Mouse (Mus musculus): ENCODE measurements around the gene Cdkl2.

Gene Cdkl2

DNA sequence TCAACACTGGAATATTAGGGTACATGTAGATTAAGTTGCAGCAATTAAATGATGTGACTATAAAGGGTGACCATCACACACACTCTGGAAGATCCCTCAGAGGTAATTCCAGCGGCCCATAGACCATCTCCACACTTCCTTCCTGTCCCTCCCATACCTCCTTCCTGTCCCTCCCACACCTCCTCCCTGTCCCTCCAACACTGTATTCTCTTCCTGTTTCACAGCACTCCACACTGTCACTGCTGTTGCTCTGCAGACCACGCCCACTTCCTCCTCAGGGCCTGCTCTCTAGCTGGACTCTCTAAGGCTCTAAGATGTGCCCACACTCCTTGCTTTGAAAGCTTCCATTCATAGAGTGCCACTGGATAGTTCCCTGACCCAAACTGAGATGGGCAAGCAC is 42.9 kb downstream of the Cdkl2 start:
- in situ Hi-C loops (cut with MboI; ENCODE audit: unreplicated experiment in 2 of 2): loop anchor here (10.0 to 25.0 kb wide), 5 partner anchors 114 to 1338 kb away; no protein-coding TSS in a partner anchor

DNA sequence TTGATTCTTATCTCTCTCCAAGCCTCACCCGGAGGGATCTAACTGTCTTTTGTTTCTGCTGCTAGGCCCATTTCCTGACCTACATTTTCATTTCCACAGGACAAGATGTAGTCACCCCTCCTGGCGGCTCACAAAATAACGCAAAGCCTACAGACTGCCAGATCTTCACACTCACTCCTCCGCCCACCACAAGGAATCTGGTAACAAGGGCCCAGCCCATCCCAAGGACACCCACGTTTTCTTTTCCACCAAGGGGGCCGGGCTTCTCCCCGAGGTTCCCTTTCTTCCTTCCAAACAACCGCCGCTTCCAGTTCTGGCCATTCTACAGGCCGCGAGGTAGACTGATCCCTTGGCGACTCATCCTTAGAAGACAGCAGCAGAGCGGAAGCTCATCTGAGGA is 49.1 kb downstream of the Cdkl2 start:
- in situ Hi-C loops (cut with MboI; ENCODE audit: unreplicated experiment in 2 of 2): loop anchor here in 1 of 2 experiments (5.0 to 25.0 kb wide), 2 partner anchors 37 to 1632 kb away; partner anchors contain the start of genes Ankrd17 and Gm9958

DNA sequence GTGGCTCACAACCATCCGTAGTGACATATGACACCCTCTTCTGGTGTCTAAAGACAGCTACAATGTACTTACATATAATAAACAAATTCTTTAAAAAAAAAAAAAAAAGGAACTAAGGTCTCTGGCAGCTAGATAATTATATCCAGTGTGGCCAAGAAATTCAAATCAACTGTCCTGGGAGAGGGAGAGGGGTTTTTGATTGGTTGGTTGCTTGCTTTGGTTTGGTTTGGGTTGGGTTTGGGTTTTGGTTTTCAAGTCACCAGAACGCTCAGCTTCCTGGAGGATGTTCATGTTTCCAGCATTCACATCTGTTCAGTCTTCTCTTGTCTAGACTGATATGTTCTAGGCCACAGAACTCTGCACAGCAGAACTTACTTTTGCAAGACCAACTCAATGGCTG is 50.6 kb downstream of the Cdkl2 start:
- in situ Hi-C loops (cut with MboI; ENCODE audit: unreplicated experiment in 2 of 2): loop anchor here in 1 of 2 experiments (5.0 to 25.0 kb wide), 2 partner anchors 36 to 1631 kb away; partner anchors contain the start of genes Ankrd17 and Gm9958

DNA sequence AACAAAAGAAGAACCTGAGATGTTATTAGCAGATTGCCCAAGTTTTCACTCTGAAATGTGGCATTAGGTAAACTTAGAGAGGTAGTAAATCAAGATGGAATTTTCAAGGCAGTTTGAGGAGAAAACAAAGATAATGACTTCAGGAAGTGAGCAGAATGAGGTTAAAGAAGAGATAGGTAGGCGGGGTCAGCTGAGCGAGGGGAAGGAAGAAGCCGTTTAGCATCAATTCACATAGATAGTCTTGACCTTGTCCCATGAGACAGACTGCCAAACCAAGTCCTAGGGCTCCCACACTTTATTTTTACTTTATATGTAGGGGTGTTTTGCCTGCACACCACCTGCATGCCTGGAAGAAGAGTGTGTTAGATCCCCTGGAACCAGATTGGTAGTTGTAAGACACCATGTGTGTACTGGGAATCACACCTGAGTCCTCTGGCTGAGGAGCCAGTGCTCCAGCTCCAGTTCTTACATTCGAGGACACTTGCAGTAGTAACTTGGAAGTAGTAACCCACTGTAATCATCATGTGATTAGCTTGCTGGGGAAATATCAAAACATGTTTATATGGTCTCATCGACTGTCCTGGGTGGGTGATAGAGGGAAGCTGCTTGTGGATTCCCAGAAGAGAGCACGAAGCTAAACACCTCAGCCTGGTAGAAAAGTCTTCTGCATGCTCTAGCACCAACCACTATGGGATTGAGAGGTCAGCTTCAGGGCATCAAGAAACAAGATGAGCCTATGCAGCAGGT is 52.3 kb downstream of the Cdkl2 start:
- in situ Hi-C loops (cut with MboI; ENCODE audit: unreplicated experiment in 2 of 2): loop anchor here in 1 of 2 experiments (5.0 to 25.0 kb wide), 2 partner anchors 34 to 1629 kb away; partner anchors contain the start of genes Ankrd17 and Gm9958

DNA sequence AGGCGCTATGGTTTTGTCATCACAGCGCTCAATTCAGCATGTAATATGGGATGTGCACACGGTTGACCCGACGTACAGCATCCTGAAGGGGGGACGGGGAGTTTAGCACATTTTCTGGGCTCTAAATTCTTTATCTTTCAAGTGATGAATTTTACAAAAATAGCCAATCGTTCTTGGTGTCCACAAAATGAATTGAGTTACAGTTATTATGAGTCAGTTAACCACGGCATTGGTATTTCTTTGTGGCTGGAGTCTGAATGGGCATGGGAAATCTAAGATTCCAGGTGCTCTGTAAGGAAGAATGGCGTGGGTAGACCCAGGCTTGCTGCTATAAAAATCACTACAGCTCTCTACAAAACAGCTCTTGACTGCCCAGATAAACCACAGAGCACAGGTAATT is 54.4 kb downstream of the Cdkl2 start:
- in situ Hi-C loops (cut with MboI; ENCODE audit: unreplicated experiment in 2 of 2): loop anchor here in 1 of 2 experiments (25.0 kb wide), 1 partner anchor 1627 kb away; the partner anchor contains the start of genes Ankrd17 and Gm9958

DNA sequence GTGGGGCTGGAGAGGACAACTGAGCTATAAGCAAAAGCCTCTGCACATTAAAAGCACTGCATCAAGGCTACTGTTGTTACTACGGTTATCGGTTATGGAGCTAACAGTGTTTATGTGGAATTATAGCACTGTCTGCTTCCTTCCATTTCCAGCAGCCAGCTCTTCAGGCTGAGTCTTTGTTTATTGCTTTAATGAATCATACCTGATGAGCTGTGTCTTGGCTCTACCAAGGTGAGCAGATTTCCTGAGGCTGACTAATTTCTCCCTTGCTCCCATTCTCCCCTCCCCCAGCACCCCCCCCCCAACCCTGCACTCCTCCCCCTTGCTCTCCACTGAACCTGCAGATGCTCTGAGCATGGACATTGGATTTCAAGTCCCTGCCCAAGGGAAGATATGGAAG is 55.9 kb downstream of the Cdkl2 start:
- in situ Hi-C loops (cut with MboI; ENCODE audit: unreplicated experiment in 2 of 2): loop anchor here in 1 of 2 experiments (25.0 kb wide), 1 partner anchor 1625 kb away; the partner anchor contains the start of genes Ankrd17 and Gm9958

DNA sequence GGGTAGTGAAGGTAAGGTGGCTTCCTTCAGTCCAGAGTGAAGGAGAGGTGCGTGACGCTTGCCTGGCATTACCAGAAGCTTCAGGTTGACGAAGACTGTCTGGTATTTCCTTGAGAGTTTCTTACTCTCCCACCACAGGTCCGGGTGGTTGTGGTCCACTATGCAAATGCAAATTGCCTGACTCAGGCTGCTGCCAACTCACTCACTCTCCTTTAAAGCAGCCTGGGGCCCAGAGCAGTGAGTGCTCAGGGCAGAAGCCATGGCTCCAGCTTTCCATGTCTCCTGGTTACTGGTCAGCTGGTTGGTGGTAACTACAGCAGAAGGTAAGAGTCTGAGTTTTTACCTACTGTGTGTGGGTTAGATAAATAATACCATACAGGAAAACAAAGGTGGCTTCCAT is 56.4 kb downstream of the Cdkl2 start, which contains the start of gene Odaph:
Gene Odaph (plus strand): TSS at position 240 of the 400 bp plus-strand sequence.
- in situ Hi-C loops (cut with MboI; ENCODE audit: unreplicated experiment in 2 of 2): loop anchor here in 1 of 2 experiments (25.0 kb wide), 1 partner anchor 1625 kb away; the partner anchor contains the start of genes Ankrd17 and Gm9958

DNA sequence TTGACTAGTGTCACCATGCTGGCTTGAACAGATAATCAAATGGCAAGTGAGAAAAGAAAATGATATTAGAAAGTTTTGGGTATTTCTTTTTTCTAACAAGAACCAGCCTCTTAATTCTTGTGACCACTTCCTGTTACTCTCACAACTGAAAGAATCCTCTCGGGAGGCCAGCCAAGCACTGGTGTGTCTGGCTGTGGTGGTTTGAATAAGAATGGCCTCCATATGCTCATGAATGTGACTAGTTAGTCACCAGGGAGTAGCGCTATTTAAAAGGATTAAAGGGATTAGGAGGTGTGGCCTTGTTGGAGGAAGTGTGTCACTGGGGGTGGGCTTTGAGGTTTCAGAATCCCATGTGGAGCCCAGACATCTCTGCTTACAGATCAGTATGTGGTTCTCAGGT is 58.0 kb downstream of the Cdkl2 start:
- in situ Hi-C loops (cut with MboI; ENCODE audit: unreplicated experiment in 2 of 2): loop anchor here in 1 of 2 experiments (25.0 kb wide), 1 partner anchor 1623 kb away; the partner anchor contains the start of genes Ankrd17 and Gm9958

DNA sequence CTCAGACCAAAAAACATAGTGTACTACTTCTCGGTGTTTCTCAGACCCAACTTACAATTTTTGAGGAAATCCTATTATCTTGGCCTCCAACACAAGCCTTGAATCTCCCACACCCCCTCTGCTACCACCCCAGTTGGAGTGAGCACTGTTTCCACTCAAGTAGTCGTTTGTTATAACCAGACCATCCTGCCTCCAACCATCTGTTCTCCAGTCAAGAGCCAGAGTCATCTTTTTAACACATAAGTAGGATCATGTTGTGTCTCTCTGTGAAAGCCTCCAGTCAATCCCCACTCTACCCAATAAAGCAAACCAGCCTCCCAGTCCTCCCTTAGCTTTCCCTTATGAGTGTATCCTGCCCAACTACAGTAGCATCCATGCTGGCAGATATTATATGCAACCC is 60.2 kb downstream of the Cdkl2 start:
- in situ Hi-C loops (cut with MboI; ENCODE audit: unreplicated experiment in 2 of 2): loop anchor here in 1 of 2 experiments (25.0 kb wide), 1 partner anchor 1621 kb away; the partner anchor contains the start of genes Ankrd17 and Gm9958

DNA sequence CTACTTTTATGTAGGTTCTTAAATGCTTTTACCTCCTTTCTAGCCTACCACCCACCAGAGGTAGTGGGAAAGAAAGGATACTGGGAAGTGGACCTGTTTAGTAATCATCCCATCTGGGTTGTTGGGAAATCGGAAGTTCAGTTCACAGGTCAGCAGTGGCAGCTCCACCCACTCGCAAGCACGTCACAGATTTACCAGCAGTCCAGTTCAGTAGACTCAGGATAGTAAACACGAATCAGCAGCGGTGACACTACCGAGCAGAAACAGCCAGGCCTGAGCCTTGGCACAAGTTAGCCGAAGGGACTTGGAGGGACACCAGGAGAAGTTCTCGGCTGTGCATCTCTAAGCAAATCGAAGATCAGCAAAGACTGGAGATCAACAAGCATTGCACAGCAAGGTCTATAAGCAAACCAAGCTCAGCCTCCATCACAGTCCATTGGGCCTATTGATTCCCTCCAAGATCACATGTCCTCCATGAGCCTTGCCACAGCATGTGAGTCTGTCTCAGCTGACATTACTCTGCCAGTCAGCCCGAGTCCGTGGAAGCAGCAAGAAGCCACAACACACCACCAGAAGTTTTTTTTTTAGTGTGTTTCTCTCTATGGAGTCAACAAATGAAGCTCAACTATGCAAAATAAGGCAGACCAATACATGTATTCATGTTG is 62.4 kb downstream of the Cdkl2 start:
- in situ Hi-C loops (cut with MboI; ENCODE audit: unreplicated experiment in 2 of 2): loop anchor here in 1 of 2 experiments (25.0 kb wide), 1 partner anchor 1619 kb away; the partner anchor contains the start of genes Ankrd17 and Gm9958

DNA sequence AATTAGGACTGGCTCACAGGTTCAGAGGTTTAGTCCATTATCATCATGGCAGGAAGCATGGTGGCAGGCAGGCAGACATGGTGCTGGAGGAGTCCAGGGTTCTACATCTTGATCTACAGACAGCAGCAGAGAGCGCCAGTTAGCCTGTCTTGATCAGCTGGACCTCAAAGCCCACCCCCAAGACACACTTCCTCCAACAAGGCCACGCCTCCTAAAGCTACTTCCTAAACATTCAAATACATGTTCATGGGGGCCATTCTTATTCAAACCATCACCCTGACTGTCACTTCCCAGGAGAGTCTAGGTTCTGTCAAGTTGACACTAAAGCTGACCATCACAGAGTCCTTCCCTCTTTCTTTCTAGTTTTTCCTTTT is 66.3 kb downstream of the Cdkl2 start:
- in situ Hi-C loops (cut with MboI; ENCODE audit: unreplicated experiment in 2 of 2): loop anchor here in 1 of 2 experiments (10.0 to 25.0 kb wide), 2 partner anchors 1287 to 1615 kb away; partner anchors contain the start of genes Ankrd17, Ccng2 and Gm9958

DNA sequence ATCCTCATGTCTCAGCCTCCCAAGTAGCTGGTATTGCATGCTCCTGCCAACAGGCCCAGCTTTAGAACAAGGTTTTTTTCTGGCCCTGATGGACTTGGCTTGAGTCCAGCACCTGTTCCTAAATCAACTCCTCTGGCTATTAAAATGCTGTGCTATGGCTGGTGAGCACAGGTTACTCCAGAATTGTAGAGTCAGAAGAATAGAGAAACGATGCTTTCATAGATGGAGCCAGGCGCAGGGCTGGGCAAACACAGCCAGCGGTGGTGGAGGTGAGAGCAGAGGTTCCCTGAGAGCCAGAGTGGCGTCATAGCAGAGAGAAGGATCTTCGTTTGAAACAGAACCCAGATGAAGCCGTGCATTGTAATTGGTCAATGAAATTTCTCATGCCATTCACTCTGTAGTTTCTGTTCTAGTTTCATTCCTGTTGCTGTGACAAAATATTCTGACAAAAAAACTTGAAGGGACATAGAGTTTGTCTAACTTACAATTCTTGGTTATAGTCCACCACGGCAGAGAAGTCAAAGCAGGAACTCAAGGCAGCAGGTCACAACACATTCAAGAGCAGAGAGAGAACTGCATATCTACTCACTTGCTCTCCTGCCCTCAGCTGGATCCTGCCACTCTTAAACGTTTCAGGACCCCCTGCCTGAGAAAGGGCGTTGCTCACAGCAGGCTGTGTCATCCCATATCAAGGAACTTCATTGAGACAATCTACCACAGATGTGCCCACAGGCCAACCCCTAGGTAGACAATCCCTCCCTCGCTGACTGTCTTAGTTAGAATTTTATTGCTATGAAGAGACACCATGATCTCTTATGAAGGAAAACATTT is 66.9 kb downstream of the Cdkl2 start:
- in situ Hi-C loops (cut with MboI; ENCODE audit: unreplicated experiment in 2 of 2): loop anchor here in 1 of 2 experiments (10.0 to 25.0 kb wide), 2 partner anchors 1288 to 1614 kb away; partner anchors contain the start of genes Ankrd17, Ccng2 and Gm9958

DNA sequence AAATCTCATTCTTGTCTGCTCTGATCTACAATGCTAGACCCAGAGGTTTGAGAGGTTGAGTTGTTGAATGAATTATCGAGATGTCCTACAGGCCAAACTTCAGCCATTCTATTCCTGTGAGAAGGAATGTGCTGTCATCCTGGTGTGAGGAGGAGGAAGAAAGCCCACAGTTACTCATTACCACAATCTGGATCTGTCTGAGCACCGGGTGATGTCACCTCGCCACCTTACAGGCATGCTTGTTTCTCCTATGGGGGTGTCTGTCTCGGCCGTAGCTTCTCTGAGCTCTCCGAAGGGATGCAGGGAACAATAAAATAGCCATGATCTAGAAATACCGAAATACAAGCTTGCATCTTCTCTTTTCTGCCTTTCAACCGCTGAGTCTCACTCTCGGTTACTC is 67.9 kb downstream of the Cdkl2 start:
- in situ Hi-C loops (cut with MboI; ENCODE audit: unreplicated experiment in 2 of 2): loop anchor here in 1 of 2 experiments (10.0 to 25.0 kb wide), 2 partner anchors 1289 to 1613 kb away; partner anchors contain the start of genes Ankrd17, Ccng2 and Gm9958

DNA sequence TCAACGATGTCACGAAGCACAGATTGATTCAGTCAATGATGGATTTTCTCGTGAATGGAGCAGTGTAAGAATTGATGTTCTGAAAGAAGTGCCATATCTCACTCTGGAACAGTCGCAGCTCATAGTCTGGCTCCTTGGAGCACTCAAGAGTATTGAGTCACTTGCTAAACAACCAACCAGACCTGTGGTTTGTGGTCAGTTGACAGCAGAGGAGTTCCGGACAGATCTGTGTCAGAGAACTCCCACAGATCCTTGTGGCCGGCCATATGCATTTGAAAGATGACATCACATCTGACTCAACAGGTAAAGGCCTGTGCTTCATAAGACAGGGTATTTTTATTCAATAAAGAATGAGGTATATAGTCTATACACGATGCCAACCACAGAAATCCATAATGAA is 69.7 kb downstream of the Cdkl2 start:
- in situ Hi-C loops (cut with MboI; ENCODE audit: unreplicated experiment in 2 of 2): loop anchor here (10.0 to 25.0 kb wide), 4 partner anchors 313 to 1737 kb away; partner anchors contain the start of genes Ankrd17 (in 1 of the 2), Ccng2 (in 1 of the 2), Gm9958 (in 1 of the 2) and Naaa (in 1 of the 2)

DNA sequence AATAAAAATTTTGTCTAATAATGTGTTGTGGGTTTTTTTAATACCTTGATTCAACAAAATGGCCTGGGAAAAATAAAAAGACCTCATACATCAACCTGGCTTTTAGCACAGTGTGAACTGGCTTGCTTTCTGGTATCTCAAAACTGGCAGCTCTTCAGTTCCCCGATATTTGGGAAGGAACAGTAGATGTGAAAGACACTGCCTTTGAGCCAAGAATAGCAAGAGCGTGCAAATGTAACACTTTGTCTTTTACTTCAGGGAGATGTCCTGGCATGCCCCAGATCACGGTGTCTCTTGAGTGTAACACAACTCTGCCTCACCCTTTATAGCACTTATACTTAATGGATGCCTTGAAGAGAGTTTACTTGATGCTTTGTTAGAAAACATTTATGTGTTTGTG is 71.6 kb downstream of the Cdkl2 start:
- in situ Hi-C loops (cut with MboI; ENCODE audit: unreplicated experiment in 2 of 2): loop anchor here (10.0 to 25.0 kb wide), 4 partner anchors 315 to 1735 kb away; partner anchors contain the start of genes Ankrd17 (in 1 of the 2), Ccng2 (in 1 of the 2), Gm9958 (in 1 of the 2) and Naaa (in 1 of the 2)

DNA sequence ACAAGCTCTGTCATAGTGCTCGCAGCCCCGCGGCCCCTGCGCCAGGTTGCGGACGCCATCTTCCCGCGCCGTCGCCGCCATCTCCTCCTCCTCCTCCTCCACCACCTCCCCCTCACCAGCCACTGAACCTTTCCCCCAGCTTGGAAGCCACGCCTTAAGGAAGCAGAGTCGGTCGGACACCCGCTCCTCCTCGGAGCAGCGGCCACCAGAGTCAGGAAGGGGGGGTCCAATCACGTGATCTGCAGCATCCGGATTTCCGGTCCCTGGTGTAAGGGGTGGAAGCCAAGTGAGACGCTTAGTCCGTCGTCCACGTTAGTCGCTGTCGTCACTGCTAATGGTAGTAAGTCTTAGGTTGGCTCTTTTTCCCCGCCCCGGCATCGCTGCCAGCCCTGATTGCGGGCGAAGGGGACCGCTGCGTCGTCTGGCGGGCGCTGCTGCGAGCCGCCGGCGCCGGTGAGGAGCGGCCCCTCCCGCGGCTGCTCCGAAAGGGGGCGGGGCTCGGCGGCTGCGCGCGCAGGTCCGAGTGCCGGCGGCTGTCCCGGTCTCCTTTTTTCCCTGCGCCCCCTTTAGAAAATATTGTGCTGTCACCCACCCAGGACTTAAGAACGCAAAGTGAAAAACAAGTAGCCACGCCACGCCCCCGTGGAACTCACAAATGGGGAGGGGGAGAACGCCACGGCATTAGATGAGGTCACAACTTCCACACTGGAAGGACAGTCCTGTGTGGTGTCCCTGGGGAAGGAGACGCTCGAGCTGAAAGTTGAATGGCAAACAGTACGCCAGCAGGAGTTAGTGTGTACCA is 80.8 kb downstream of the Cdkl2 start, which contains the start of gene Rchy1:
Gene Rchy1 (minus strand): TSS at position 430 of the 802 bp plus-strand sequence.
- in situ Hi-C loops (cut with MboI; ENCODE audit: unreplicated experiment in 2 of 2): loop anchor here (5.0 to 25.0 kb wide), 5 partner anchors 84 to 1726 kb away; partner anchors contain the start of genes Ankrd17 (in 1 of the 2), Gm9958 (in 1 of the 2), Naaa (in 1 of the 2) and Scarb2 (in 1 of the 2)

DNA sequence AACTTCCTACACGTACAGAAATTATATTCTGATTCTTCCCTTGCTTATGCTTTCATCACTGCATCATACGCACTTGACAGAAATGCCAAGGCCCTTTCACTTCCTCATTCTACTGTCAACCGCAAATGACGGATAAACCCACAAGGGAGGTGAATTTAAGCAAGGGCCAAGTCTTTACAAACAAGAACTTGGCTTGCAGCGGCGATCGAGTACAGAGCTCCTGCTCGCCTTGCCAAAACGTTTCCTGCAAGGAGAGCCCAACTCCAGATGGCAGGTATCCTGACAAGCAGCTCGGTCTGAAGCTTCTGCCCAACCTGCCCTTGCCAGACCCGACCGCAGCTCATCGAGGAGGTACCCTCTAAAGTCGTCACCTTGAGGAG is 81.4 kb downstream of the Cdkl2 start:
- in situ Hi-C loops (cut with MboI; ENCODE audit: unreplicated experiment in 2 of 2): loop anchor here (5.0 to 25.0 kb wide), 5 partner anchors 85 to 1725 kb away; partner anchors contain the start of genes Ankrd17 (in 1 of the 2), Gm9958 (in 1 of the 2), Naaa (in 1 of the 2) and Scarb2 (in 1 of the 2)

DNA sequence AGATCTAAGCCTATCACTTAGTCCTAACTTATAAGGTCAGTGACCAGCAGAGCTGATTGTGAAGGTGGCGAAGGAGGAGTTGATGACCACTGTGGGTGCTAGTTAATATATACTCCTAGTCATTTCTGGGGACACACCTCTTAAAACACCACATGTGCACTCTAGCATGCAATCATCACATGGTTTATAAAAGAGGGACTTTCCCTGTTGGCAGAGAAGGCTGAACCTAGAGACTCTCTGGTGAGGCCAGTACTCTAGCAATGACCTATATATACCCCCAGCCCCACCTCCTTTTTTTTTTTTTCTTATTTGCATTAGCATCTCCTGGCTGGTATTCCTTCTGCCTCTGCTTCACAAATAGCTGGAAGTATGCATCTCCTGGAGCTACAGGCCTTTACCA is 82.3 kb downstream of the Cdkl2 start:
- in situ Hi-C loops (cut with MboI; ENCODE audit: unreplicated experiment in 2 of 2): loop anchor here (5.0 to 25.0 kb wide), 5 partner anchors 86 to 1724 kb away; partner anchors contain the start of genes Ankrd17 (in 1 of the 2), Gm9958 (in 1 of the 2), Naaa (in 1 of the 2) and Scarb2 (in 1 of the 2)

Data from v-Abl transformed pro-B cells (cell line).